Mouse (Mus musculus) liver, embryonic 14.5 days (tissue): ENCODE data around the gene Trpt1.

Experiments
- CTCF ChIP-seq: IDR thresholded peaks from 2 replicates; pipeline ENCODE4 v1.5.1; 2016; ENCODE audit warnings: antibody characterized with exemption, low read depth, control low read depth
- EP300 ChIP-seq: IDR thresholded peaks from 2 replicates; pipeline ENCODE4 v1.6.1; 2016; ENCODE audit warnings: antibody characterized with exemption, low read depth

- no peak for TF ChIP-seq CTCF
- no peak for TF ChIP-seq EP300
Observed at GRCm38 (mm10) chr19:6971644-6972043, 24.3 kb upstream of the Trpt1 start.
